In genomic region chr4:76324509-76324908, GRCm38 (mm10) we compare ENCODE assay signal across 14 mouse cellular contexts.
DNase-seq lines count a peak whose midpoint lies in the region; ATAC-seq and TF ChIP-seq lines count a peak whose summit lies in the region.
"Had no signal": no experiment of that assay in that cellular context is flagged by ENCODE, and none has a peak within 500 bp of the region (broad histone marks: within the 10 kb centered on the region; RNA-seq: fewer than 3 reads in every experiment).

No protein-coding gene starts in this region.

- no peak overlapping the region for H3K4me2 ChIP-seq in embryonic facial prominence, embryonic 14.5 days (ENCODE audit: low read depth, low read length)
- H3K4me2 ChIP-seq in forebrain, embryonic 16.5 days (ENCODE audit: low read length), result no peak overlapping the region
- H3K4me2 ChIP-seq in midbrain, postnatal 0 days (ENCODE audit: low read depth, low read length, poor library complexity, severe bottlenecking), result no peak overlapping the region
- H3K4me2 ChIP-seq: embryonic facial prominence, embryonic 13.5 days; limb, embryonic 12.5 days had no signal

- 39% methylated on average over 5 of the region's 5 CpGs for WGBS in embryonic facial prominence, embryonic 14.5 days
- WGBS in forebrain, embryonic 16.5 days, result 26% methylated on average over 5 of the region's 5 CpGs
- whole genome bisulfite sequencing in midbrain, postnatal 0 days, result 55% methylated on average over 5 of the region's 5 CpGs

- no peak overlapping the region for H3K9ac ChIP-seq in embryonic facial prominence, embryonic 14.5 days (ENCODE audit: low read depth, low read length)
- H3K9ac ChIP-seq in forebrain, embryonic 16.5 days (replicated peaks; ENCODE audit: low read depth, low read length), result no peak overlapping the region
- H3K9ac ChIP-seq in midbrain, postnatal 0 days (replicated peaks; ENCODE audit: low read length, poor library complexity, severe bottlenecking), result no peak overlapping the region
- H3K9ac ChIP-seq: embryonic facial prominence, embryonic 13.5 days; limb, embryonic 12.5 days had no signal

- H3K27ac ChIP-seq in layer of hippocampus, adult 2 months, result peak overlapping the region; percentile 61; the same call in 1 of the 2 replicates
- H3K27ac ChIP-seq in embryonic facial prominence, embryonic 14.5 days (replicated peaks; ENCODE audit: low read depth, low read length), result peak overlapping the region; percentile 52; the same call in 1 of the 2 replicates
- no peak overlapping the region for H3K27ac ChIP-seq in forebrain, embryonic 16.5 days (ENCODE audit: low read length)
- no peak overlapping the region for H3K27ac ChIP-seq in midbrain, postnatal 0 days (ENCODE audit: low read depth, low read length)
- H3K27ac ChIP-seq: embryonic facial prominence, embryonic 13.5 days had no signal

- peak; percentile 50; the same call in 1 of the 2 replicates for ATAC-seq in embryonic facial prominence, embryonic 14.5 days (ENCODE audit: low read depth)
- ATAC-seq in forebrain, embryonic 16.5 days, result peak; percentile 72
- no peak for ATAC-seq in midbrain, postnatal 0 days (ENCODE audit: low FRiP score)
- ATAC-seq in inflammation-experienced regulatory T-cells, adult 6 months, result no peak
- no peak for ATAC-seq in granulocyte monocyte progenitor cell, adult 5-6 weeks (replicated peaks; ENCODE audit: poor library complexity, severe bottlenecking)

- no peak for DNase-seq in layer of hippocampus, adult 2 months (ENCODE audit: low spot score in 2 of 2)
- no peak for DNase-seq in layer of hippocampus, adult 11-12 months (ENCODE audit: low spot score)
- DNase-seq in embryonic facial prominence, embryonic 14.5 days (ENCODE audit: low spot score), result peak; percentile 81
- DNase-seq in midbrain, postnatal 0 days (ENCODE audit: low spot score), result peak; percentile 57
- DNase-seq: adrenal gland, adult 8-10 months; heart, adult 11 months; kidney, adult 11 months; layer of hippocampus, postnatal 36 days; thymus, postnatal 36 days had no signal

- H3K36me3 ChIP-seq in embryonic facial prominence, embryonic 14.5 days (ENCODE audit: control insufficient read depth, insufficient read depth, low read length), result no peaks in the 10 kb centered on the region
- H3K36me3 ChIP-seq in forebrain, embryonic 16.5 days (ENCODE audit: control insufficient read depth, insufficient read depth), result no peaks in the 10 kb centered on the region
- no peaks in the 10 kb centered on the region for H3K36me3 ChIP-seq in midbrain, postnatal 0 days (ENCODE audit: insufficient read depth, low read length)
- H3K36me3 ChIP-seq: embryonic facial prominence, embryonic 13.5 days; limb, embryonic 12.5 days had no signal

- peaks cover 35% of the 10 kb centered on the region for H3K4me1 ChIP-seq in embryonic facial prominence, embryonic 14.5 days (ENCODE audit: control insufficient read depth, insufficient read depth, low read length)
- peaks cover 18% of the 10 kb centered on the region for H3K4me1 ChIP-seq in forebrain, embryonic 16.5 days (replicated peaks; ENCODE audit: control insufficient read depth, insufficient read depth, low read length)
- H3K4me1 ChIP-seq in midbrain, postnatal 0 days (ENCODE audit: insufficient read depth, low read length), result peaks cover 7% of the 10 kb centered on the region; the same call in 1 of the 2 replicates

- no peaks in the 10 kb centered on the region for H3K27me3 ChIP-seq in embryonic facial prominence, embryonic 14.5 days (replicated peaks; ENCODE audit: control insufficient read depth, insufficient read depth, low read length)
- H3K27me3 ChIP-seq in forebrain, embryonic 16.5 days (replicated peaks; ENCODE audit: control insufficient read depth, insufficient read depth, low read length), result no peaks in the 10 kb centered on the region
- H3K27me3 ChIP-seq in midbrain, postnatal 0 days (ENCODE audit: insufficient read depth, low read length), result no peaks in the 10 kb centered on the region
- H3K27me3 ChIP-seq: embryonic facial prominence, embryonic 13.5 days; limb, embryonic 12.5 days had no signal

- TF ChIP-seq CTCF in layer of hippocampus, adult 2 months (conservative IDR thresholded peaks at IDR 0.05), result no peak
- no peak for TF ChIP-seq CTCF in midbrain, postnatal 0 days (IDR thresholded peaks at IDR 0.05)

- H3K9me3 ChIP-seq in embryonic facial prominence, embryonic 14.5 days (ENCODE audit: control insufficient read depth, low read length), result no peaks in the 10 kb centered on the region
- H3K9me3 ChIP-seq in forebrain, embryonic 16.5 days (ENCODE audit: control insufficient read depth, low read length), result no peaks in the 10 kb centered on the region
- H3K9me3 ChIP-seq in midbrain, postnatal 0 days (ENCODE audit: low read length), result no peaks in the 10 kb centered on the region
- H3K9me3 ChIP-seq: embryonic facial prominence, embryonic 13.5 days; limb, embryonic 12.5 days had no signal

- no peak overlapping the region for H3K4me3 ChIP-seq in layer of hippocampus, adult 2 months
- no peak overlapping the region for H3K4me3 ChIP-seq in embryonic facial prominence, embryonic 14.5 days (ENCODE audit: low read depth, low read length)
- no peak overlapping the region for H3K4me3 ChIP-seq in forebrain, embryonic 16.5 days (replicated peaks; ENCODE audit: low read length)
- no peak overlapping the region for H3K4me3 ChIP-seq in midbrain, postnatal 0 days (ENCODE audit: low read depth, low read length)
- H3K4me3 ChIP-seq: embryonic facial prominence, embryonic 13.5 days; limb, embryonic 12.5 days had no signal

Comparison
In these comparisons a context has a peak if more than half of its experiments do, and no peak if none do; other contexts are left out.
1. DNase-seq: peak in embryonic facial prominence, embryonic 14.5 days (single experiment) and midbrain, postnatal 0 days (single experiment); none in layer of hippocampus, adult 2 months (0 of 2) and layer of hippocampus, adult 11-12 months (single experiment).
2. H3K27ac ChIP-seq: peak in layer of hippocampus, adult 2 months (single experiment) and embryonic facial prominence, embryonic 14.5 days (single experiment); none in forebrain, embryonic 16.5 days (single experiment) and midbrain, postnatal 0 days (single experiment).
3. ATAC-seq: peak in embryonic facial prominence, embryonic 14.5 days (single experiment) and forebrain, embryonic 16.5 days (single experiment); none in midbrain, postnatal 0 days (single experiment), inflammation-experienced regulatory T-cells, adult 6 months (single experiment) and granulocyte monocyte progenitor cell, adult 5-6 weeks (single experiment).